ENCODE assay signal across 9 mouse cellular contexts in the genomic region with DNA sequence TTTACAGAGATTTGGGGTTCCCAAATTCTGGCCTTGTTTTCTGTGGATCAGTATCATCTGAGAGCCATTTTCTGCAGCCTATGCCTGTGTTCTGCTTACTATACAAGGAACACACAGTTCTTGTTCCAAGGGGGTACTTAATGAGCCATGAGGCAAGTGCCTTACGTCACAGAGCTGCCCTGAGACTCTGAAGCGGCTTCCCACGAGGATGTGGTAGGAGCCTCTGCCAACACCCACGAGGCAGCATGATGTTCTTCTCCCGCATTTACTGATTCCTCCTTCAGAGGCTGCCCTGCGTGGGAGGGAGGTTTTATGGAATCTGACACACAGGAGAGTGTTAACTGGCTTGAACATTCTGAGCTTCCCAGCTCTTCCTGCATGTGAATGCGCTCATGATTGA.
DNase-seq lines count a peak whose midpoint lies in the region; ATAC-seq and TF ChIP-seq lines count a peak whose summit lies in the region.
"Had no signal": no experiment of that assay in that cellular context is flagged by ENCODE, and none has a peak within 500 bp of the region (broad histone marks: within the 10 kb centered on the region; RNA-seq: fewer than 3 reads in every experiment).

No protein-coding gene starts in this region.

- TF ChIP-seq CTCF in lung, adult 2 months (IDR thresholded peaks at IDR 0.05; ENCODE audit: insufficient read depth, low read length) = no peak
- TF ChIP-seq CTCF in kidney, postnatal 0 days (IDR thresholded peaks at IDR 0.05; ENCODE audit: low read depth) = no peak

- peak; percentile 48 to 79 for DNase-seq in lung, adult 18-20 months
- no peak for DNase-seq in lung, adult 2 months
- peak; percentile 50 to 70 for DNase-seq in cerebellum, postnatal 10 days
- peak; percentile 43 for DNase-seq in kidney, postnatal 0 days (ENCODE audit: low spot score)
- DNase-seq in right cerebral cortex, postnatal 36 days (ENCODE audit: low spot score in 2 of 2) = peak; percentile 12 to 47

- no peaks in the 10 kb centered on the region for H3K36me3 ChIP-seq in kidney, postnatal 0 days (ENCODE audit: insufficient read depth, low read length)
- H3K36me3 ChIP-seq in midbrain, embryonic 16.5 days (ENCODE audit: control insufficient read depth, insufficient read depth, low read length) = no peaks in the 10 kb centered on the region
- no peaks in the 10 kb centered on the region for H3K36me3 ChIP-seq in forebrain, embryonic 15.5 days
- H3K36me3 ChIP-seq: heart, embryonic 15.5 days; liver, embryonic 15.5 days had no signal

- no peak overlapping the region for H3K4me3 ChIP-seq in lung, adult 2 months (replicated peaks; ENCODE audit: extremely low read depth, low read depth, low read length)
- H3K4me3 ChIP-seq in kidney, postnatal 0 days (replicated peaks; ENCODE audit: low read depth, low read length) = no peak overlapping the region
- no peak overlapping the region for H3K4me3 ChIP-seq in midbrain, embryonic 16.5 days (ENCODE audit: low read depth, low read length)
- H3K4me3 ChIP-seq in forebrain, embryonic 15.5 days = no peak overlapping the region
- H3K4me3 ChIP-seq: heart, embryonic 15.5 days; liver, embryonic 15.5 days had no signal

- no peaks in the 10 kb centered on the region for H3K9me3 ChIP-seq in kidney, postnatal 0 days (replicated peaks; ENCODE audit: low read length)
- H3K9me3 ChIP-seq in midbrain, embryonic 16.5 days (replicated peaks; ENCODE audit: control insufficient read depth, low read length, poor library complexity, severe bottlenecking) = no peaks in the 10 kb centered on the region
- H3K9me3 ChIP-seq in forebrain, embryonic 15.5 days = no peaks in the 10 kb centered on the region
- H3K9me3 ChIP-seq: heart, embryonic 15.5 days; liver, embryonic 15.5 days had no signal

- H3K27ac ChIP-seq in kidney, postnatal 0 days = no peak overlapping the region
- no peak overlapping the region for H3K27ac ChIP-seq in midbrain, embryonic 16.5 days (ENCODE audit: low read length)
- H3K27ac ChIP-seq in forebrain, embryonic 15.5 days (replicated peaks) = no peak overlapping the region
- H3K27ac ChIP-seq: heart, embryonic 15.5 days; liver, embryonic 15.5 days had no signal

- no peak for TF ChIP-seq POLR2A in lung, adult 2 months (IDR thresholded peaks at IDR 0.05; ENCODE audit: borderline replicate concordance, extremely low read depth, low read depth, low read length)

- no peak overlapping the region for H3K4me2 ChIP-seq in kidney, postnatal 0 days (ENCODE audit: low read length)
- no peak overlapping the region for H3K4me2 ChIP-seq in midbrain, embryonic 16.5 days (ENCODE audit: low read length)
- no peak overlapping the region for H3K4me2 ChIP-seq in forebrain, embryonic 15.5 days (replicated peaks)
- H3K4me2 ChIP-seq: heart, embryonic 15.5 days; liver, embryonic 15.5 days had no signal

- peaks cover 3% of the 10 kb centered on the region; the same call in 1 of the 2 replicates for H3K4me1 ChIP-seq in lung, adult 2 months (ENCODE audit: control insufficient read depth, insufficient read depth, low read length)
- H3K4me1 ChIP-seq in kidney, postnatal 0 days (replicated peaks; ENCODE audit: insufficient read depth, low read length) = no peaks in the 10 kb centered on the region
- no peaks in the 10 kb centered on the region for H3K4me1 ChIP-seq in midbrain, embryonic 16.5 days (ENCODE audit: control insufficient read depth, insufficient read depth, low read length)
- no peaks in the 10 kb centered on the region for H3K4me1 ChIP-seq in forebrain, embryonic 15.5 days
- H3K4me1 ChIP-seq: heart, embryonic 15.5 days; liver, embryonic 15.5 days had no signal

- WGBS in lung, adult 2 months = 61% methylated on average over 7 of the region's 7 CpGs
- WGBS in kidney, postnatal 0 days = 43% methylated on average over 7 of the region's 7 CpGs
- 65% methylated on average over 7 of the region's 7 CpGs for WGBS in midbrain, embryonic 16.5 days
- 43% methylated on average over 7 of the region's 7 CpGs for WGBS in forebrain, embryonic 15.5 days

- no peak overlapping the region for H3K9ac ChIP-seq in kidney, postnatal 0 days (ENCODE audit: low read depth, low read length)
- H3K9ac ChIP-seq in midbrain, embryonic 16.5 days (ENCODE audit: low read depth, low read length) = no peak overlapping the region
- no peak overlapping the region for H3K9ac ChIP-seq in forebrain, embryonic 15.5 days (replicated peaks)
- H3K9ac ChIP-seq: heart, embryonic 15.5 days; liver, embryonic 15.5 days had no signal

- peak; percentile 69; the same call in 1 of the 2 replicates for ATAC-seq in kidney, postnatal 0 days (replicated peaks; ENCODE audit: low FRiP score, low read depth)
- no peak for ATAC-seq in midbrain, embryonic 16.5 days
- ATAC-seq in forebrain, embryonic 15.5 days (replicated peaks) = no peak

- no peaks in the 10 kb centered on the region for H3K27me3 ChIP-seq in kidney, postnatal 0 days (ENCODE audit: insufficient read depth, low read length)
- H3K27me3 ChIP-seq in midbrain, embryonic 16.5 days (ENCODE audit: control insufficient read depth, insufficient read depth, low read depth, low read length) = no peaks in the 10 kb centered on the region
- no peaks in the 10 kb centered on the region for H3K27me3 ChIP-seq in forebrain, embryonic 15.5 days
- H3K27me3 ChIP-seq: heart, embryonic 15.5 days; liver, embryonic 15.5 days had no signal
